ENCODE assay signal across 7 mouse cellular contexts in genomic region chr17:14288015-14288616, GRCm38 (mm10). TPM values are rescaled to one million over a fixed set of nuclear protein-coding genes. Genes with fewer than 3 reads are reported as not detected.
DNase-seq lines count a peak whose midpoint lies in the region; ATAC-seq lines count a peak whose summit lies in the region.

No protein-coding gene starts in this region.

- peak; percentile 80 for ATAC-seq in common myeloid progenitor, adult 5-6 weeks (replicated peaks; ENCODE audit: low read depth, poor library complexity, severe bottlenecking)
- peak; percentile 58; the same call in 1 of the 2 replicates for ATAC-seq in stomach, embryonic 15.5 days (ENCODE audit: insufficient read depth, low FRiP score, low read depth)

- 42% methylated on average over 7 of the region's 7 CpGs for WGBS in stomach, embryonic 15.5 days

- H3K9ac ChIP-seq in stomach, embryonic 15.5 days: no peak overlapping the region

- H3K27me3 ChIP-seq in stomach, embryonic 15.5 days (replicated peaks): no peaks in the 10 kb centered on the region

- H3K4me2 ChIP-seq in stomach, embryonic 15.5 days: no peak overlapping the region

- no peaks in the 10 kb centered on the region for H3K36me3 ChIP-seq in stomach, embryonic 15.5 days

- H3K9me3 ChIP-seq in stomach, embryonic 15.5 days: no peaks in the 10 kb centered on the region

- DNase-seq in adrenal gland, adult 8-10 months: peak; percentile 24
- DNase-seq in gastrocnemius, postnatal 10 days: peak; percentile 88
- peak; percentile 33 for DNase-seq in kidney, adult 11 months
- peak; percentile 78 to 79 for DNase-seq in left cerebral cortex, postnatal 36 days (ENCODE audit: low spot score in 2 of 2)
- peak; percentile 3 for DNase-seq in naive thymus-derived CD4-positive, alpha-beta T cell, adult 2 months (ENCODE audit: low read depth)

- 0 out of 2 replicates have a peak, but pooled peaks cover 5% of the 10 kb centered on the region for H3K4me1 ChIP-seq in stomach, embryonic 15.5 days

- no peak overlapping the region for H3K4me3 ChIP-seq in stomach, embryonic 15.5 days (replicated peaks)

- intact Hi-C loops in left cerebral cortex, postnatal 36 days (cut with DNase I): loop anchor here (1.0 to 10.0 kb wide), 3 partner anchors 51 to 617 kb away; no protein-coding TSS in a partner anchor

- no peak overlapping the region for H3K27ac ChIP-seq in stomach, embryonic 15.5 days

RNA-seq across cellular contexts. Expression of gene Smoc2, which starts 8.8 kb away (rescaled TPM):
- total RNA-seq in adrenal gland, adult 8-10 months (2022): 10 to 100 TPM; 29.1 to 46.6 (median 31.3) TPM
- not detected in 2 replicates for total RNA-seq in common myeloid progenitor, adult 5-6 weeks (2017)
- total RNA-seq in gastrocnemius, postnatal 10 days (2021): 10 to 100 TPM; 91.1 to 92.9 TPM
- total RNA-seq in left cerebral cortex, postnatal 36 days (2021): 10 to 100 TPM; 10.5 to 15.1 TPM
- polyA plus RNA-seq in stomach, embryonic 15.5 days (2015; fragmentation: Nextera tagmentation; extraction: Ambion mirVana): 121 TPM in 2 replicates

Comparison
In these comparisons a context has a peak if more than half of its experiments do, and no peak if none do; other contexts are left out.
1. DNase-seq: peak in every context shown above with its lines; median percentile 88 in gastrocnemius, postnatal 10 days; 78 in left cerebral cortex, postnatal 36 days; 33 in kidney, adult 11 months; 24 in adrenal gland, adult 8-10 months; 3 in naive thymus-derived CD4-positive, alpha-beta T cell, adult 2 months.
2. RNA of gene Smoc2, which starts 8.8 kb away (total RNA-seq): 91.1 to 92.9 TPM in gastrocnemius, postnatal 10 days, 29.1 to 46.6 TPM in adrenal gland, adult 8-10 months and 10.5 to 15.1 TPM in left cerebral cortex, postnatal 36 days; not detected in common myeloid progenitor, adult 5-6 weeks; every median in the first group is over 10 times any median in the second.